Mouse (Mus musculus): Measurements from ENCODE around the gene Plgrkt.

DNA sequence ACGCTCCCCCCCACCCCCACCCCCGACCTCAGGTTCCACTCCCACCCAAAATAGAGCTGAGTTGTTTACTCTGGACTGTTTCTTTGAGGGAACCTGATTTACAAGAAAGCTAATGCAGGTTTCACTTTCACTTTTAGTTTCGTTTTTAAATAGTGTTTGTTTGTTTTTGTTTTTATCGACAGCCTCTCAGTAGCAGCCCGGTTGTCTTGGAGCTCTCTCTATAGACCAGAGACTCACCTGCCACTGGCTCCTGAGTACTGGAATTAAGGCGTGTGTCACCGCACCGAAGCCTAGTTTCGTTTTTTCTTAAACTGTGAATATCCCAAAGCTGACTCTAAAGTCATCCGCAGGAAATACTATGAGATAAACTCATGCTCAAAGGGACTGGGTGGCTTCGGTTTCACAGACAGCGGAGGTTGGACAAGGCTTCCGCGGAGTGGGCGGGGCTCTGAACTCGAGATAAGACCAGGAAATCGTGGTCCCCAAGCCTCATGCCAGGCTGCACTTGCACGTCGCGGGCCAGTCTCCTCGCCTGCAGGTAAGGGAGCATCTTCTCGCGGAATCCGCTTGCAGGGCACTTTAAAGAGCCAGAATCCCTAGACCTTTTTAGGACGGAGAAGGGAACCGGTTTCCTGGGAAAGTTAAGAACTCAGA is at the start of gene Plgrkt, which contains the start of gene Cd274:
- TF ChIP-seq POLR2A (IDR thresholded peaks at IDR 0.05; ENCODE audit: borderline replicate concordance, extremely low read depth, insufficient read depth, insufficient read length, poor library complexity, severe bottlenecking) (no peak), CTCF (IDR thresholded peaks at IDR 0.05; ENCODE audit: borderline replicate concordance, extremely low read depth, insufficient read depth, insufficient read length) (no peak)

All from brain, embryonic 14.5 days (tissue).